Mouse (Mus musculus) MEL-GATA-1-ER (cell line): ENCODE data around the gene P3h1.
"Not testable (repeated sequence)": the region's sequence is repeated elsewhere in the genome, so short reads cannot be mapped to it uniquely, and the experiment has no call there.

ENCODE experiments used
- DNase-seq: peaks from one replicate; pipeline ENCODE4 v3.0.0-alpha.2; 2012; ENCODE audit warnings: low read depth; ENCODE audit errors: extremely low read depth

P3h1 gene

GRCm38 (mm10) chr4:119266606-119267005 is 33.9 kb downstream of the P3h1 start:
- no peak for DNase-seq

- no peak for DNase-seq
Observed at GRCm38 (mm10) chr4:119274627-119275026, 41.9 kb downstream of the P3h1 start.

GRCm38 (mm10) chr4:119275226-119275625 is 42.5 kb downstream of the P3h1 start:
- no peak for DNase-seq

GRCm38 (mm10) chr4:119275726-119276125 is 43.0 kb downstream of the P3h1 start:
- DNase-seq, result no peak

- not testable (repeated sequence) for DNase-seq
Observed at GRCm38 (mm10) chr4:119278784-119279183, 46.1 kb downstream of the P3h1 start.

- DNase-seq, result no peak
Observed at GRCm38 (mm10) chr4:119284861-119285260, 52.1 kb downstream of the P3h1 start.

GRCm38 (mm10) chr4:119285336-119285735 is 52.6 kb downstream of the P3h1 start:
- DNase-seq, result no peak

- no peak for DNase-seq
Observed at GRCm38 (mm10) chr4:119291921-119292320, 59.2 kb downstream of the P3h1 start.

GRCm38 (mm10) chr4:119292771-119293573 is 60.3 kb downstream of the P3h1 start:
- DNase-seq, result peak; percentile 86

- no peak for DNase-seq
Observed at GRCm38 (mm10) chr4:119293574-119294258, 61.0 kb downstream of the P3h1 start.

GRCm38 (mm10) chr4:119294415-119295133 is 61.9 kb downstream of the P3h1 start, which contains the start of gene Ybx1:
Gene Ybx1, minus strand, starts transcription at chr4:119294604.
- DNase-seq, result peak; percentile 96

GRCm38 (mm10) chr4:119295134-119295453 is 62.4 kb downstream of the P3h1 start:
- DNase-seq, result no peak

GRCm38 (mm10) chr4:119297361-119297760 is 64.6 kb downstream of the P3h1 start:
- DNase-seq, result no peak
